Mouse (Mus musculus): ENCODE data around the gene Nav1.

GRCm38 (mm10) chr1:135452259-135452658 lies 154.8 kb downstream of the Nav1 start:
- TF ChIP-seq CTCF (IDR thresholded peaks at IDR 0.05; ENCODE audit: low read depth, low read length) (peak; percentile 52), POLR2A (IDR thresholded peaks at IDR 0.05; ENCODE audit: extremely low read depth, insufficient read depth, low read length) (no peak)

All from liver, adult 2 months (tissue).